Mouse (Mus musculus) frontal cortex, adult 2 months (tissue): ENCODE data around the gene Primpol. TPM values are rescaled to one million over a fixed set of nuclear protein-coding genes. Genes with fewer than 3 reads are reported as not detected.

Experiments
- DNase-seq, 2 experiments: peaks; one replicate each; pipeline ENCODE4 v3.0.0; 2022; ENCODE audit warnings: low spot score in 1 of 2; ENCODE audit errors: extremely low spot score in 1 of 2
- polyA plus RNA-seq: library from polyadenylated mRNA; depleted of rRNA; stranded (reverse); fragments of >200 nt; gene quantifications from 2 replicates; pipeline ENCODE4 v1.2.3, GENCODE M21; 2012; rRNA removed

Primpol gene
- 2.4 and 2.7 TPM in 2 replicates for polyA plus RNA-seq

- peak; percentile 87 to 95 for DNase-seq
Measured at GRCm38 (mm10) chr8:46616879-46617689, at the start of gene Primpol, which contains the start of gene Casp3. TSS of gene Primpol (minus strand) at chr8:46617212. TSS of gene Casp3 (plus strand) at chr8:46617291.

- no peak for DNase-seq
Measured at GRCm38 (mm10) chr8:46655919-46656318, 38.9 kb upstream of the Primpol start.

- no peak for DNase-seq
Measured at GRCm38 (mm10) chr8:46651872-46652271, 34.9 kb upstream of the Primpol start.

GRCm38 (mm10) chr8:46648421-46648820, 31.4 kb upstream of the Primpol start:
- no peak for DNase-seq

GRCm38 (mm10) chr8:46641272-46641671, 24.3 kb upstream of the Primpol start:
- no peak for DNase-seq

GRCm38 (mm10) chr8:46639852-46640251, 22.8 kb upstream of the Primpol start:
- no peak for DNase-seq

GRCm38 (mm10) chr8:46639010-46639571, 22.1 kb upstream of the Primpol start:
- DNase-seq, result peak in 1 of 2 experiments; percentile 16

GRCm38 (mm10) chr8:46630932-46631331, 13.9 kb upstream of the Primpol start:
- DNase-seq, result no peak

- DNase-seq, result no peak
Measured at GRCm38 (mm10) chr8:46630422-46630821, 13.4 kb upstream of the Primpol start.

GRCm38 (mm10) chr8:46628645-46629044, 11.6 kb upstream of the Primpol start:
- no peak for DNase-seq

- no peak for DNase-seq
Measured at GRCm38 (mm10) chr8:46627881-46628280, 10.9 kb upstream of the Primpol start.

GRCm38 (mm10) chr8:46626642-46627041, 9.6 kb upstream of the Primpol start:
- DNase-seq, result no peak

- no peak for DNase-seq
Measured at GRCm38 (mm10) chr8:46625166-46625565, 8.2 kb upstream of the Primpol start.

- no peak for DNase-seq
Measured at GRCm38 (mm10) chr8:46622446-46623270, 5.6 kb upstream of the Primpol start.

- no peak for DNase-seq
Measured at GRCm38 (mm10) chr8:46618639-46619320, 1.8 kb upstream of the Primpol start.

GRCm38 (mm10) chr8:46617690-46618620, 943 bp upstream of the Primpol start:
- peak in 1 of 2 experiments; percentile 11 for DNase-seq

GRCm38 (mm10) chr8:46615936-46616335, 1.1 kb downstream of the Primpol start:
- DNase-seq, result no peak

- DNase-seq, result peak in 1 of 2 experiments; percentile 40
Measured at GRCm38 (mm10) chr8:46613377-46613776, 3.6 kb downstream of the Primpol start.

- DNase-seq, result peak in 1 of 2 experiments; percentile 20
Measured at GRCm38 (mm10) chr8:46612913-46613312, 4.1 kb downstream of the Primpol start.
